Mouse (Mus musculus) G1E (cell line): ENCODE results near the gene Zp3. TPM values are rescaled to one million over a fixed set of nuclear protein-coding genes. Genes with fewer than 3 reads are reported as not detected.

Experiments used
- ATAC-seq: 2 replicates; pipeline ENCODE4 v1.8.0; 2016; ENCODE audit warnings: mild to moderate bottlenecking; ENCODE audit not compliant: insufficient number of reproducible peaks, poor library complexity, low FRiP score, severe bottlenecking; ENCODE audit errors: extremely low read depth
- DNase-seq: peaks from one replicate; pipeline ENCODE4 v3.0.0; 2012; ENCODE audit warnings: low spot score
- H3K27me3 ChIP-seq: 2 replicates; pipeline ENCODE4 v1.6.1; 2012; ENCODE audit warnings: mild to moderate bottlenecking, low read length, inconsistent platforms; ENCODE audit not compliant: insufficient read depth
- H3K36me3 ChIP-seq: replicated peaks from 2 replicates; pipeline ENCODE3; 2012; ENCODE audit warnings: mild to moderate bottlenecking, inconsistent platforms
- H3K4me1 ChIP-seq: 2 replicates; pipeline ENCODE4 v1.6.1; 2012; ENCODE audit warnings: low read depth, low read length, inconsistent platforms, mixed read lengths; ENCODE audit not compliant: insufficient read depth
- H3K4me3 ChIP-seq: 2 replicates; pipeline ENCODE4 v1.5.1; 2012; ENCODE audit warnings: low read depth, mild to moderate bottlenecking, inconsistent platforms, low read length, moderate library complexity, mixed read lengths
- H3K9me3 ChIP-seq: replicated peaks from 2 replicates; pipeline ENCODE4 v1.6.1; 2012; ENCODE audit warnings: inconsistent platforms
- CTCF ChIP-seq: IDR thresholded peaks from 2 replicates; pipeline ENCODE4 v1.5.1; 2012; ENCODE audit warnings: low read depth, low read length, inconsistent platforms, mixed read lengths
- GATA1 ChIP-seq: IDR thresholded peaks from 2 replicates; pipeline ENCODE4 v1.6.1; 2012; ENCODE audit warnings: borderline replicate concordance, low read length, inconsistent platforms, mixed read lengths
- GATA2 ChIP-seq: IDR thresholded peaks from 2 replicates; pipeline ENCODE4 v1.6.1; 2012; ENCODE audit warnings: low read depth, low read length, inconsistent platforms, borderline replicate concordance
- POLR2AphosphoS5 ChIP-seq: IDR thresholded peaks from 2 replicates; pipeline ENCODE4 v1.6.1; 2012; ENCODE audit warnings: low read depth, low read length, inconsistent platforms; ENCODE audit not compliant: insufficient replicate concordance
- TAL1 ChIP-seq: conservative IDR thresholded peaks from 2 replicates; pipeline ENCODE4 v1.6.1; 2012; ENCODE audit warnings: low read depth, low read length, inconsistent platforms, mixed read lengths
- polyA plus RNA-seq: library from polyadenylated mRNA; stranded (reverse); fragments of >175 nt; gene quantifications from 2 replicates; pipeline ENCODE4 v1.2.3, GENCODE M21; 2012
- total RNA-seq, 2 experiments: library from RNA; stranded (forward) in 1 of 2; stranded (reverse) in 1 of 2; fragments of 200-1000 nt in 1 of 2; fragments of >200 nt in 1 of 2; fragmentation: Nextera tagmentation in 1 of 2; gene quantifications; 2 replicates each; pipeline ENCODE4 v1.2.3; 2014 to 2017

Zp3 gene
- total and polyA plus RNA-seq, 3 experiments, result not detected

GRCm38 (mm10) chr5:136019907-136020306, 40.0 kb downstream of the Zp3 start:
- no peak for TF ChIP-seq GATA1
- no peak for TF ChIP-seq TAL1
- no peak for TF ChIP-seq POLR2AphosphoS5
- no peak for TF ChIP-seq GATA2
- TF ChIP-seq CTCF, result no peak
- H3K4me3 ChIP-seq, result no peak overlapping the region
- DNase-seq (no peak), ATAC-seq (no peak)
- H3K27me3 ChIP-seq, result no peaks in the 10 kb centered on the region
- H3K4me1 ChIP-seq, result peaks cover 9% of the 10 kb centered on the region
- H3K9me3 ChIP-seq, result no peaks in the 10 kb centered on the region
- peaks cover 65% of the 10 kb centered on the region for H3K36me3 ChIP-seq

- no peak for ATAC-seq
- DNase-seq, result no peak
- TF ChIP-seq POLR2AphosphoS5 (no peak), TAL1 (no peak), GATA1 (no peak), CTCF (no peak), GATA2 (no peak)
- Histone ChIP-seq H3K4me3 (no peak overlapping the region), H3K4me1 (peaks cover 8% of the 10 kb centered on the region), H3K36me3 (peaks cover 74% of the 10 kb centered on the region), H3K27me3 (no peaks in the 10 kb centered on the region), H3K9me3 (no peaks in the 10 kb centered on the region)
Measured at GRCm38 (mm10) chr5:136025712-136026111, 45.8 kb downstream of the Zp3 start.

- Histone ChIP-seq H3K9me3 (no peaks in the 10 kb centered on the region), H3K4me1 (no peaks in the 10 kb centered on the region), H3K4me3 (no peak overlapping the region), H3K36me3 (peaks cover 76% of the 10 kb centered on the region), H3K27me3 (no peaks in the 10 kb centered on the region)
- TF ChIP-seq POLR2AphosphoS5, result no peak
- no peak for TF ChIP-seq GATA2
- no peak for TF ChIP-seq TAL1
- TF ChIP-seq GATA1, result no peak
- no peak for TF ChIP-seq CTCF
- ATAC-seq (no peak), DNase-seq (no peak)
Measured at GRCm38 (mm10) chr5:136026859-136027258, 47.0 kb downstream of the Zp3 start.

GRCm38 (mm10) chr5:136027612-136028311, 47.9 kb downstream of the Zp3 start:
- no peak for ATAC-seq
- TF ChIP-seq GATA2, result no peak
- no peak for TF ChIP-seq TAL1
- no peak for TF ChIP-seq POLR2AphosphoS5
- TF ChIP-seq CTCF, result no peak
- no peak for TF ChIP-seq GATA1
- no peaks in the 10 kb centered on the region for H3K9me3 ChIP-seq
- DNase-seq, result no peak
- H3K4me3 ChIP-seq, result no peak overlapping the region
- H3K4me1 ChIP-seq, result no peaks in the 10 kb centered on the region
- no peaks in the 10 kb centered on the region for H3K27me3 ChIP-seq
- H3K36me3 ChIP-seq, result peaks cover 84% of the 10 kb centered on the region

- Histone ChIP-seq H3K36me3 (peaks cover 31% of the 10 kb centered on the region), H3K9me3 (no peaks in the 10 kb centered on the region), H3K27me3 (peaks cover 10% of the 10 kb centered on the region), H3K4me1 (peaks cover 17% of the 10 kb centered on the region), H3K4me3 (no peak overlapping the region)
- TF ChIP-seq CTCF, result no peak
- no peak for TF ChIP-seq GATA1
- no peak for TF ChIP-seq POLR2AphosphoS5
- no peak for TF ChIP-seq GATA2
- no peak for TF ChIP-seq TAL1
- ATAC-seq (no peak), DNase-seq (no peak)
Measured at GRCm38 (mm10) chr5:136034868-136035267, 55.0 kb downstream of the Zp3 start.

GRCm38 (mm10) chr5:136035285-136035684, 55.4 kb downstream of the Zp3 start:
- TF ChIP-seq POLR2AphosphoS5 (no peak), TAL1 (no peak), GATA1 (no peak), CTCF (no peak), GATA2 (no peak)
- Histone ChIP-seq H3K4me3 (no peak overlapping the region), H3K36me3 (peaks cover 26% of the 10 kb centered on the region), H3K4me1 (peaks cover 21% of the 10 kb centered on the region), H3K27me3 (peaks cover 10% of the 10 kb centered on the region), H3K9me3 (no peaks in the 10 kb centered on the region)
- DNase-seq (no peak), ATAC-seq (no peak)
